Mouse (Mus musculus): Measurements from ENCODE around the gene Tbc1d1. TPM values are rescaled to one million over a fixed set of nuclear protein-coding genes. Genes with fewer than 3 reads are reported as not detected.

Tbc1d1 gene
- polyA plus RNA-seq (2015; fragmentation: Nextera tagmentation; extraction: Ambion mirVana): 12.2 and 12.3 TPM in 2 replicates

GRCm38 (mm10) chr5:64155861-64156550 lies at the start of gene Tbc1d1:
Tbc1d1 (plus strand) TSS chr5:64156305.
- no peaks in the 10 kb centered on the region for H3K36me3 ChIP-seq

GRCm38 (mm10) chr5:64107596-64108289 lies 48.4 kb upstream of the Tbc1d1 start:
- peaks cover 61% of the 10 kb centered on the region for H3K36me3 ChIP-seq
- H3K9ac ChIP-seq (replicated peaks): no peak overlapping the region
- WGBS: 87% methylated on average over 11 of the region's 11 CpGs
- no peaks in the 10 kb centered on the region for H3K27me3 ChIP-seq
- no peak overlapping the region for H3K4me2 ChIP-seq (replicated peaks)
- no peak overlapping the region for H3K27ac ChIP-seq (replicated peaks)
- H3K9me3 ChIP-seq: no peaks in the 10 kb centered on the region
- no peak for ATAC-seq (replicated peaks)
- no peaks in the 10 kb centered on the region for H3K4me1 ChIP-seq
- H3K4me3 ChIP-seq: no peak overlapping the region

More at GRCm38 (mm10) chr5:64155861-64156550, at the start of gene Tbc1d1:
- Histone ChIP-seq H3K27ac (replicated peaks) (no peak within 1 kb of the TSS), H3K4me3 (no peak within 1 kb of the TSS), H3K4me1 (peaks cover 17% of the 10 kb centered on the region), H3K9ac (replicated peaks) (no peak within 1 kb of the TSS), H3K4me2 (replicated peaks) (no peak within 1 kb of the TSS), H3K9me3 (no peaks in the 10 kb centered on the region), H3K27me3 (peaks cover under 1% of the 10 kb centered on the region; the same call in 1 of the 2 replicates)
- WGBS: 60% methylated on average over 11 of the region's 11 CpGs
- ATAC-seq (replicated peaks): no peak

- Histone ChIP-seq H3K4me2 (replicated peaks) (no peak overlapping the region), H3K4me3 (no peak overlapping the region), H3K9me3 (no peaks in the 10 kb centered on the region), H3K36me3 (peaks cover 63% of the 10 kb centered on the region), H3K4me1 (no peaks in the 10 kb centered on the region), H3K9ac (replicated peaks) (no peak overlapping the region), H3K27me3 (no peaks in the 10 kb centered on the region), H3K27ac (replicated peaks) (no peak overlapping the region)
- 52% methylated on average over 3 of the region's 3 CpGs for WGBS
- ATAC-seq (replicated peaks): no peak; the same call in 1 of the 2 replicates
Observed at GRCm38 (mm10) chr5:64109217-64109616, 46.9 kb upstream of the Tbc1d1 start.

- Histone ChIP-seq H3K9ac (replicated peaks) (no peak overlapping the region), H3K4me2 (replicated peaks) (no peak overlapping the region), H3K9me3 (peaks cover 5% of the 10 kb centered on the region; the same call in 1 of the 2 replicates), H3K27ac (replicated peaks) (no peak overlapping the region), H3K27me3 (no peaks in the 10 kb centered on the region), H3K4me1 (no peaks in the 10 kb centered on the region), H3K4me3 (no peak overlapping the region), H3K36me3 (peaks cover 71% of the 10 kb centered on the region)
- ATAC-seq (replicated peaks): no peak
- WGBS: 95% methylated on average over 3 of the region's 3 CpGs
Observed at GRCm38 (mm10) chr5:64112360-64112759, 43.7 kb upstream of the Tbc1d1 start.

- Histone ChIP-seq H3K27ac (replicated peaks) (no peak overlapping the region), H3K9ac (replicated peaks) (no peak overlapping the region), H3K4me1 (no peaks in the 10 kb centered on the region), H3K27me3 (no peaks in the 10 kb centered on the region), H3K4me2 (replicated peaks) (no peak overlapping the region), H3K36me3 (peaks cover 61% of the 10 kb centered on the region), H3K4me3 (no peak overlapping the region), H3K9me3 (peaks cover 5% of the 10 kb centered on the region; the same call in 1 of the 2 replicates)
- no peak for ATAC-seq (replicated peaks)
- WGBS: 97% methylated on average over 6 of the region's 6 CpGs
Observed at GRCm38 (mm10) chr5:64114210-64114609, 41.9 kb upstream of the Tbc1d1 start.

- Histone ChIP-seq H3K4me3 (no peak overlapping the region), H3K4me2 (replicated peaks) (no peak overlapping the region), H3K9me3 (peaks cover 5% of the 10 kb centered on the region; the same call in 1 of the 2 replicates), H3K27me3 (no peaks in the 10 kb centered on the region), H3K4me1 (no peaks in the 10 kb centered on the region), H3K9ac (replicated peaks) (no peak overlapping the region), H3K36me3 (peaks cover 46% of the 10 kb centered on the region), H3K27ac (replicated peaks) (no peak overlapping the region)
- 30% methylated on average over 1 of the region's 1 CpGs for WGBS
- ATAC-seq (replicated peaks): no peak
Observed at GRCm38 (mm10) chr5:64117191-64117590, 38.9 kb upstream of the Tbc1d1 start.

- Histone ChIP-seq H3K27me3 (no peaks in the 10 kb centered on the region), H3K9me3 (no peaks in the 10 kb centered on the region), H3K4me1 (no peaks in the 10 kb centered on the region), H3K4me3 (no peak overlapping the region), H3K4me2 (replicated peaks) (no peak overlapping the region), H3K27ac (replicated peaks) (no peak overlapping the region), H3K36me3 (peaks cover 12% of the 10 kb centered on the region), H3K9ac (replicated peaks) (no peak overlapping the region)
- WGBS: 63% methylated on average over 5 of the region's 5 CpGs
- no peak for ATAC-seq (replicated peaks)
Observed at GRCm38 (mm10) chr5:64125783-64126182, 30.3 kb upstream of the Tbc1d1 start.

GRCm38 (mm10) chr5:64131550-64131949 lies 24.6 kb upstream of the Tbc1d1 start:
- Histone ChIP-seq H3K9me3 (no peaks in the 10 kb centered on the region), H3K9ac (replicated peaks) (no peak overlapping the region), H3K4me3 (no peak overlapping the region), H3K36me3 (peaks cover 11% of the 10 kb centered on the region), H3K27me3 (no peaks in the 10 kb centered on the region), H3K4me2 (replicated peaks) (no peak overlapping the region), H3K4me1 (no peaks in the 10 kb centered on the region), H3K27ac (replicated peaks) (no peak overlapping the region)
- ATAC-seq (replicated peaks): no peak
- 68% methylated on average over 5 of the region's 5 CpGs for WGBS

GRCm38 (mm10) chr5:64133901-64134300 lies 22.2 kb upstream of the Tbc1d1 start:
- ATAC-seq (replicated peaks): no peak
- Histone ChIP-seq H3K4me3 (no peak overlapping the region), H3K27me3 (no peaks in the 10 kb centered on the region), H3K9me3 (no peaks in the 10 kb centered on the region), H3K4me1 (no peaks in the 10 kb centered on the region), H3K4me2 (replicated peaks) (no peak overlapping the region), H3K36me3 (peaks cover 4% of the 10 kb centered on the region; the same call in 1 of the 2 replicates), H3K9ac (replicated peaks) (no peak overlapping the region), H3K27ac (replicated peaks) (no peak overlapping the region)
- 91% methylated on average over 4 of the region's 4 CpGs for WGBS

- H3K4me3 ChIP-seq: no peak overlapping the region
- 75% methylated on average over 5 of the region's 5 CpGs for WGBS
- no peaks in the 10 kb centered on the region for H3K4me1 ChIP-seq
- H3K9me3 ChIP-seq: no peaks in the 10 kb centered on the region
- no peak overlapping the region for H3K4me2 ChIP-seq (replicated peaks)
- H3K9ac ChIP-seq (replicated peaks): no peak overlapping the region
- H3K27me3 ChIP-seq: no peaks in the 10 kb centered on the region
- H3K36me3 ChIP-seq: no peaks in the 10 kb centered on the region
- no peak for ATAC-seq (replicated peaks)
- no peak overlapping the region for H3K27ac ChIP-seq (replicated peaks)
Observed at GRCm38 (mm10) chr5:64136325-64136724, 19.8 kb upstream of the Tbc1d1 start.

- WGBS: 77% methylated on average over 3 of the region's 3 CpGs
- Histone ChIP-seq H3K4me1 (no peaks in the 10 kb centered on the region), H3K4me2 (replicated peaks) (no peak overlapping the region), H3K4me3 (no peak overlapping the region), H3K9ac (replicated peaks) (no peak overlapping the region), H3K36me3 (no peaks in the 10 kb centered on the region), H3K9me3 (no peaks in the 10 kb centered on the region), H3K27ac (replicated peaks) (no peak overlapping the region), H3K27me3 (no peaks in the 10 kb centered on the region)
- no peak for ATAC-seq (replicated peaks)
Observed at GRCm38 (mm10) chr5:64140202-64140601, 15.9 kb upstream of the Tbc1d1 start.

- ATAC-seq (replicated peaks): no peak
- Histone ChIP-seq H3K4me1 (no peaks in the 10 kb centered on the region), H3K4me2 (replicated peaks) (no peak overlapping the region), H3K36me3 (no peaks in the 10 kb centered on the region), H3K27ac (replicated peaks) (no peak overlapping the region), H3K4me3 (no peak overlapping the region), H3K9ac (replicated peaks) (no peak overlapping the region), H3K27me3 (no peaks in the 10 kb centered on the region), H3K9me3 (no peaks in the 10 kb centered on the region)
- 82% methylated on average over 5 of the region's 5 CpGs for WGBS
Observed at GRCm38 (mm10) chr5:64144315-64144714, 11.8 kb upstream of the Tbc1d1 start.

All from forebrain, embryonic 15.5 days (tissue).